Mouse (Mus musculus) testis, adult 2 months (tissue): ENCODE data around the gene Tsx. TPM values are rescaled to one million over a fixed set of nuclear protein-coding genes. Genes with fewer than 3 reads are reported as not detected.

Source experiments
- H3K27ac ChIP-seq: fragments of 200-500 bp; 2 replicates; pipeline ENCODE4 v1.5.1; 2012; ENCODE audit warnings: low read depth, low read length; ENCODE audit not compliant: control insufficient read depth, insufficient read depth
- H3K27me3 ChIP-seq: fragments of 200-500 bp; 2 replicates; pipeline ENCODE4 v1.6.1; 2012; ENCODE audit warnings: mild to moderate bottlenecking, low read length, moderate library complexity; ENCODE audit not compliant: control insufficient read depth, insufficient read depth
- H3K36me3 ChIP-seq: fragments of 200-500 bp; 2 replicates; pipeline ENCODE4 v1.6.1; 2012; ENCODE audit warnings: mild to moderate bottlenecking, low read length; ENCODE audit not compliant: control insufficient read depth, insufficient read depth
- H3K4me1 ChIP-seq: fragments of 200-500 bp; 2 replicates; pipeline ENCODE4 v1.6.1; 2012; ENCODE audit warnings: low read length; ENCODE audit not compliant: control insufficient read depth, insufficient read depth
- H3K4me3 ChIP-seq: fragments of 200-500 bp; 2 replicates; pipeline ENCODE4 v1.5.1; 2012; ENCODE audit warnings: low read depth, mild to moderate bottlenecking, low read length, moderate library complexity, mixed read lengths; ENCODE audit not compliant: control insufficient read depth
- CTCF ChIP-seq: fragments of 200-500 bp; IDR thresholded peaks from 2 replicates; pipeline ENCODE4 v1.5.1; 2012; ENCODE audit warnings: low read depth, mild to moderate bottlenecking, inconsistent platforms, low read length, moderate library complexity; ENCODE audit not compliant: control insufficient read depth, insufficient read depth, insufficient replicate concordance
- POLR2A ChIP-seq: fragments of 200-500 bp; IDR thresholded peaks from 2 replicates; pipeline ENCODE4 v1.6.1; 2012; ENCODE audit warnings: low read depth, mild to moderate bottlenecking, inconsistent platforms, low read length, moderate library complexity; ENCODE audit not compliant: control insufficient read depth
- polyA plus RNA-seq: library from polyadenylated mRNA; depleted of rRNA; stranded (reverse); fragments of >200 nt; gene quantifications from 2 replicates; pipeline ENCODE4 v1.2.3, GENCODE M21; 2012

Gene Tsx
- polyA plus RNA-seq, 1 experiment: 28.0 TPM

DNA sequence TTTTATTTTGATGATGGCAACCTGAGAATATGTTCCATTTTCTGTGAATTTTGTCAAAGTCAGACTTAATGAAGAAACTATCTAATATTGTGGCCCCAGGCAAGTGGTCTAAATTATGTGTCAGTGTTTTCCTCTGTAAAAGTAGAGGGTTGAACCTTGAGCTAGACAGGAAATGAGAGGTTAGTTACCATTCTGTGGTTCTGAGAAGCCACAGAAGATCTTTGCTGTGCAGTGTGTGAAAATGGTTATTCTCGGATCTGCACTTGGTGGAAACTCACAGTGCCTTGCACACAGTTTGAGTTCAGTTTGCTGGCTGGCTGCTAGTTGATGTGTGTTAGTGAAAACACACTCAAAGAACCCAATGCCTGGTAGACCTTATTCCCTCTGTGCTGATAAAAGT, 20.4 kb upstream of the Tsx start:
- Histone ChIP-seq H3K4me3 (no peak overlapping the region), H3K4me1 (no peaks in the 10 kb centered on the region), H3K27me3 (no peaks in the 10 kb centered on the region), H3K36me3 (no peaks in the 10 kb centered on the region), H3K27ac (no peak overlapping the region)
- TF ChIP-seq POLR2A (no peak), CTCF (no peak)

DNA sequence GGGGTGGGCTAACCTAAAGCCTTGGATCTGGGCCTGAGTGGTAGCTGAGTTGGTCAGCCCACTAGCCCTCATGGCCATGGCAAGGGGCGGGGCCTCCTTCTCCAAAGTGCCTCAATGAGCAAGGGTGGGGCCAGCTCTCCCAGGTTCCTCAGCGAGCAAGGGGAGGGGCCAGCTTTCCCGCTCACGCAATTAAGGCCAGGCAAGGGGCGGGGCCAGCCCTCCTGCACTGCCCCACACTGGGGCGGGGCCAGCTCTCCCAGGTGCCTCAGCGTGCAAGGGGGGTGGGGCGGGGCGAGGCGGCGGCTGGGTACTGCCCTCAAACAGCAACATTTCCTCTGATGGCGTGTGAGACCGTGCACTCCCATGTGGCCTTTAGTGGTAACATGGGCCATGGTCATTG, 9.2 kb upstream of the Tsx start:
- Histone ChIP-seq H3K27ac (no peak overlapping the region), H3K4me1 (no peaks in the 10 kb centered on the region; the same call in 1 of the 2 replicates), H3K4me3 (no peak overlapping the region; the same call in 1 of the 2 replicates), H3K36me3 (no peaks in the 10 kb centered on the region), H3K27me3 (no peaks in the 10 kb centered on the region)
- TF ChIP-seq CTCF (no peak), POLR2A (no peak)

DNA sequence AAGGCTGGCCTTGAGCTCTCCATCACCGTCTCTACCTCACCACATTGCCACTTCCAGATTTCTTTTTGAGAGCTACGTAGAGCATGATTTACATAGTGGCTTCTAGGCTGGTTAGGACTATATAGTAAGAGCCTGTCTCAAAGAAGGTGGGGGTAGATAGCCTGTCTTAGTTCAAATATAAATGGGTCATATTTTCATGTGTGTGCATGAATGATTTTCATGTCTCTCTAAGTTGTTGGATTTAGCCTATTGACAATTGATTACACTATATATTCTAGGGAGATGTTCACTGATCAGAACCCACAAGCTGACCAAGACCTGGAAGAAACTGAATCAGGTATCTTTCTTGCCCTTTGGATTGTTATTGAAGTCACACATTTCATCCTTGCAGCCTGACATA, 7.4 kb downstream of the Tsx start, which contains the start of gene Gm26992:
TSS of gene Gm26992 (plus strand) at position 301 of the 400 bp plus-strand sequence.
- no peak within 1 kb of the TSS for H3K27ac ChIP-seq
- no peaks in the 10 kb centered on the region for H3K4me1 ChIP-seq
- no peak within 1 kb of the TSS for H3K4me3 ChIP-seq
- H3K36me3 ChIP-seq: no peaks in the 10 kb centered on the region
- H3K27me3 ChIP-seq: no peaks in the 10 kb centered on the region
- TF ChIP-seq POLR2A (no peak), CTCF (no peak)

DNA sequence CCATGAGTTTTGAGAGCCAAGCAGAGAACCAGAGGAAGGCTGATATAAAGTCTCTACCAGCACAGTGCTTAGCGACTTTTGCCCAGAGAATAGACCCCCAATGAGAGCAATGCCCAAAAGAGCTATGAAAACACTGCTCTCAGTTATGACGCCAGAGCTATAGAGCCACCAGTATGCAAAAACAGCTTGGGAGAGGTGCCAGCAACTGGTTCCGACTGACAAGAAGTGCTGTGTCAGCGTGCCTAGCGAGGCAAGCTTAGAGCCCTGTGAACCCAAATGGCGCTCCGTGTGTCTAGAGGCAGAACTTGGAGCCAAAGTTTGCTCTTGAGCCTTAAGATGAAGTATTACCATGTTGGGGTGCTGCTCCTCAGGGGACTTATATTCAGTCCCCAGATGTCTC, 13.4 kb downstream of the Tsx start:
- Histone ChIP-seq H3K4me3 (no peak overlapping the region), H3K4me1 (no peaks in the 10 kb centered on the region), H3K27me3 (no peaks in the 10 kb centered on the region), H3K36me3 (no peaks in the 10 kb centered on the region), H3K27ac (no peak overlapping the region)
- TF ChIP-seq POLR2A (no peak), CTCF (no peak)

DNA sequence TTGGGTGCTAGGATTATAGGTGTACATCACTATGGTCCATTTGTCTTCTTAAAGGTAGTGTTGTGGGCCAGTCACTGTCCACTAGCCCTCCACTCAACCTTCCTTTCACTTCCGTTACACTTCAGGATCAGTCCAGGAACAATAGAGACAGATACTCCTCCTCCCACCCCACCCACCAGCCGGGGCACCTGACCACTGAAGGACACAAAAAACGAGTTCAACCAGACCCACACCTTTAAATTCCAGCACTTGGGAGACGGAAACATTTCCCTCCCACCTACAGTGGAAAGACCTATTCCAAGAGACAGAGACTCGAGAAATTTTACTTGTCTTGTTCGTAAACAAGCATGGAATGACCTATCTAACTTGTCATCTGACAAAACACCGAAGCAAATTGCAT, 18.0 kb downstream of the Tsx start:
- Histone ChIP-seq H3K4me3 (no peak overlapping the region), H3K27ac (no peak overlapping the region), H3K4me1 (no peaks in the 10 kb centered on the region), H3K36me3 (no peaks in the 10 kb centered on the region), H3K27me3 (no peaks in the 10 kb centered on the region)
- TF ChIP-seq POLR2A: no peak
- no peak for TF ChIP-seq CTCF

DNA sequence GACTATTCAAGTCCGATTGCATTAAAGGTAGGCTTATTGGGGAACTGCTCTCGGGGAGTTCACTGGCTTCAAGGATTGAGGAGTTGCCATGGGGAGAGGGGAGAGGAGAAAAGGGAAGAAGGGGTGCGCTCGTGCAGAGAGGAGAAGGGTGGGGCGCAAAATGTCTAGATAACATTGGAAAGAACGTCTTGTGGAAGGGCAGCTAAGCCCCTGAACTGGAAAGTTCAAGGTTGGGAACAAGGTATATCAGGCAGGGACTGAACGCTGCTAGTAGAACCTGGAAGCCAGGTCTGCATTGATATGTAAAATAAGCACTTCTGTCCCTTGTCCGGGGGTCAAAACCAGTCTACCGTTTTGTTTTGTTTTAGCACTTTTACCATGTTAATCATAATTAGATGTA, 23.8 kb downstream of the Tsx start:
- TF ChIP-seq CTCF (no peak), POLR2A (no peak)
- H3K36me3 ChIP-seq: no peaks in the 10 kb centered on the region
- no peak overlapping the region for H3K27ac ChIP-seq
- no peaks in the 10 kb centered on the region for H3K27me3 ChIP-seq
- H3K4me3 ChIP-seq: no peak overlapping the region
- no peaks in the 10 kb centered on the region for H3K4me1 ChIP-seq

DNA sequence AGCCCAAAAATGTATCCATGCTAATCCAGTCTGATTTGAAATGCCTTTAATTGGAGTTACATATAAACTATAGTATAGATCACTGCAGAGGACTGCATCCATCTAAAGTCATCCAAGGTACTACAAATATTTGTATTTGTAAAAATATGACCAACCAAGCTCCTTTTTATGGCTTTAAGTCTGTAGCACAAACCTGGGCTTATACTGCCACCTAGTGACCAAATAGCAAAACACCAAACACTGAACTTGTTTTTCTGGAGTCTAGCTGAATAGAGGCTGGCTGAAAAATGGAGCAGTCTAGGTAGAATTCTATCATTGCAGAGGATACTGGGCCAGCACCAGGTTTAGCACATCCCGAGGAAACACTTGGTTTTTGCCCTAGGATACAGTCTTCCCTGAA, 26.5 kb downstream of the Tsx start:
- Histone ChIP-seq H3K27me3 (no peaks in the 10 kb centered on the region), H3K4me3 (no peak overlapping the region), H3K27ac (no peak overlapping the region), H3K36me3 (no peaks in the 10 kb centered on the region), H3K4me1 (no peaks in the 10 kb centered on the region)
- TF ChIP-seq POLR2A (no peak), CTCF (no peak)

DNA sequence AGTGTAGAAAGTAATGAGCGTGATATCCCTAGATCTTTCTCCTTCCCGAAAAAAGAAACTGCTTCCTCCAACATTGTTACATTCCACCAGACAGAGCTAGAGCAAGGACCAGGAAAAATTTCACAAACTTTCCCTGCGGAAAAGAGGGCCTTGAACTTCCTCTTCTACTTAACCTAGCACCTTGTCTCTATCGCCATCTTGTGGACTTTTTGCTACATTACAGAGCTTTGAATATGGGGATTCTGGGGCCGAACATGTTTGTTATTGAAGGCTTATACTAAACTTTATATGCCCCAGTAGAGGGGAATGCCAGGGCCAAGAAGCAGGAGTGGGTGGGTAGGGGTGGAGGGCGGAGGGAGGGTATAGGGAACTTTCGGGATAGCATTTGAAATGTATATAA, 29.5 kb downstream of the Tsx start:
- Histone ChIP-seq H3K36me3 (no peaks in the 10 kb centered on the region), H3K4me1 (peaks cover 4% of the 10 kb centered on the region), H3K27me3 (no peaks in the 10 kb centered on the region), H3K27ac (no peak overlapping the region), H3K4me3 (no peak overlapping the region)
- TF ChIP-seq CTCF (no peak), POLR2A (no peak)
